Mouse (Mus musculus) lung, postnatal 0 days (tissue): ENCODE data around the gene Ttll11. TPM values are rescaled to one million over a fixed set of nuclear protein-coding genes. Genes with fewer than 3 reads are reported as not detected.
A peak's percentile ranks its signal among the peaks of the same experiment; 100 is the strongest.

Source experiments
- ATAC-seq: fragments of 200-750 bp; cut with Nextera tagmentation; 2 replicates; pipeline ENCODE4 v1.8.0; 2017; ENCODE audit warnings: moderate library complexity
- DNase-seq: peaks from one replicate; pipeline ENCODE4 v3.0.0-alpha.2; 2016; ENCODE audit warnings: low spot score
- H3K27ac ChIP-seq: fragments of 300-500 bp; sonication (generic); 2 replicates; pipeline ENCODE4 v1.5.1; 2014; ENCODE audit warnings: antibody characterized with exemption, mild to moderate bottlenecking, low read length, mixed read lengths
- H3K27me3 ChIP-seq: fragments of 300-500 bp; sonication (generic); replicated peaks from 2 replicates; pipeline ENCODE4 v1.6.1; 2014; ENCODE audit warnings: low read length, mixed read lengths; ENCODE audit not compliant: insufficient read depth
- H3K36me3 ChIP-seq: fragments of 300-500 bp; sonication (generic); 2 replicates; pipeline ENCODE4 v1.6.1; 2014; ENCODE audit warnings: low read length, mixed read lengths; ENCODE audit not compliant: insufficient read depth
- H3K4me1 ChIP-seq: fragments of 300-500 bp; sonication (generic); 2 replicates; pipeline ENCODE4 v1.6.1; 2014; ENCODE audit warnings: antibody characterized with exemption, low read depth, low read length, mixed read lengths; ENCODE audit not compliant: insufficient read depth
- H3K4me2 ChIP-seq: fragments of 300-500 bp; sonication (generic); replicated peaks from 2 replicates; pipeline ENCODE4 v1.6.1; 2014; ENCODE audit warnings: low read depth, mild to moderate bottlenecking, low read length, moderate library complexity, mixed read lengths
- H3K4me3 ChIP-seq: fragments of 300-500 bp; sonication (generic); 2 replicates; pipeline ENCODE4 v1.5.1; 2014; ENCODE audit warnings: low read depth, low read length
- H3K9ac ChIP-seq: fragments of 300-500 bp; sonication (generic); replicated peaks from 2 replicates; pipeline ENCODE4 v1.6.1; 2014; ENCODE audit warnings: low read depth, mild to moderate bottlenecking
- H3K9me3 ChIP-seq: fragments of 300-500 bp; sonication (generic); 2 replicates; pipeline ENCODE4 v1.6.1; 2016; ENCODE audit warnings: low read length, mixed read lengths
- CTCF ChIP-seq: IDR thresholded peaks from 2 replicates; pipeline ENCODE4 v1.5.1; 2016; ENCODE audit warnings: antibody characterized with exemption, mild to moderate bottlenecking
- EP300 ChIP-seq: IDR thresholded peaks from 2 replicates; pipeline ENCODE4 v1.6.1; 2016; ENCODE audit warnings: antibody characterized with exemption, mild to moderate bottlenecking, control low read depth
- WGBS: fragments of 180-500 bp; shearing (Covaris S2); extraction: QIAGEN DNeasy Blood & Tissue Kit; methylation state at CpG from one replicate; pipeline ENCODE4 v1.1.7; 2014; 5-methylcytosine and 5-hydroxymethylcytosine counted together
- polyA plus RNA-seq: library from polyadenylated mRNA; unstranded; fragments of >200 nt; fragmentation: Nextera tagmentation; extraction: Ambion mirVana; gene quantifications from 2 replicates; pipeline ENCODE4 v1.2.1, GENCODE M21; 2015

Ttll11 gene
- polyA plus RNA-seq, 1 experiment from 2014 or later: 2.1 TPM

- Histone ChIP-seq H3K4me1 (no peaks in the 10 kb centered on the region), H3K4me2 (no peak overlapping the region), H3K9ac (no peak overlapping the region), H3K27me3 (no peaks in the 10 kb centered on the region), H3K9me3 (no peaks in the 10 kb centered on the region), H3K27ac (no peak overlapping the region), H3K4me3 (no peak overlapping the region), H3K36me3 (no peaks in the 10 kb centered on the region)
- TF ChIP-seq CTCF (no peak), EP300 (no peak)
- no peak for ATAC-seq
- no peak for DNase-seq
- WGBS: 75% methylated on average over 1 of the region's 1 CpGs
Measured at GRCm38 (mm10) chr2:35911675-35912074, 68.0 kb downstream of the Ttll11 start.

DNA sequence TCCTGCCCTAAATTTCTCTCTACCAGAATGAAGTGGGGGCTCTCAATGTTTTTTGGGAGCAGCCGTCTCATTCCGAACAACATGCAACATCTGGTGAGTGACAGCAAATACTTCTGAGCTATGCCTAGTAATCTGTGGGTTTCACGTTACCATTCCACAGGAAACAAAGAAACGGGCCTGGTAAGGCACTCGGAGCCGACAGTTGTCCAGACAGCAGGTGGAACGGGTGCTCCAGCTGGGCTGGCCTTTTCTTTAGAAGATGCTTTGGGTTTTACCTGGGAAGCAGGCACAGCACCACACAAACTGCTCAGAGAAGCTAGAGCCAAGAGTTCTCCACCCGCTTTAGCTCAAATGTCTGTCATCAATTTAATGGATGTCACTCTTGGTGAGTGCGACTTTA, 69.0 kb downstream of the Ttll11 start:
- Histone ChIP-seq H3K4me2 (no peak overlapping the region), H3K27ac (no peak overlapping the region), H3K36me3 (no peaks in the 10 kb centered on the region), H3K4me1 (no peaks in the 10 kb centered on the region), H3K4me3 (no peak overlapping the region), H3K9me3 (no peaks in the 10 kb centered on the region), H3K9ac (no peak overlapping the region), H3K27me3 (no peaks in the 10 kb centered on the region)
- 50% methylated on average over 9 of the region's 9 CpGs for WGBS
- no peak for TF ChIP-seq CTCF
- no peak for TF ChIP-seq EP300
- ATAC-seq (no peak), DNase-seq (no peak)

DNA sequence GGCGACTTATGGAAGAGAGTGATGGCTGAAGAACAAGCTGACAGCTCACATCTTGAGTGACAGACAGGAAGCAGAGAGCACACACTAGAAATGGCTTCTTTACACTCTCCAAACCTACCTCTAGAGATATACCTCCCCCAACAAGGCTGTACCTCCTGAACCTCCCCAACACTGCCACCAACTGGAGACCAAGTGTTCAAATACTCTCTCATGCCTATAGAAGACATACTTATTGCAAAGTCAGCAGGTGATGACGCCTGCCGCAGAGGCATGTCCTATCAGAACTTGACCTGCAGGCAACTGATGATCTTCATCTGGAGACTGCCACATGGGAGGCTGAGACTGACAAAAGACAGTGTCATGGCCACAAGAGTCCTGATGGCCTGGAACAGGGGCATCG, 70.4 kb downstream of the Ttll11 start:
- Histone ChIP-seq H3K9ac (no peak overlapping the region), H3K27ac (no peak overlapping the region), H3K9me3 (no peaks in the 10 kb centered on the region), H3K4me2 (no peak overlapping the region), H3K27me3 (no peaks in the 10 kb centered on the region), H3K4me1 (no peaks in the 10 kb centered on the region), H3K36me3 (no peaks in the 10 kb centered on the region), H3K4me3 (no peak overlapping the region)
- TF ChIP-seq EP300: no peak
- TF ChIP-seq CTCF: no peak
- no peak for ATAC-seq
- WGBS: 88% methylated on average over 4 of the region's 4 CpGs
- no peak for DNase-seq

DNA sequence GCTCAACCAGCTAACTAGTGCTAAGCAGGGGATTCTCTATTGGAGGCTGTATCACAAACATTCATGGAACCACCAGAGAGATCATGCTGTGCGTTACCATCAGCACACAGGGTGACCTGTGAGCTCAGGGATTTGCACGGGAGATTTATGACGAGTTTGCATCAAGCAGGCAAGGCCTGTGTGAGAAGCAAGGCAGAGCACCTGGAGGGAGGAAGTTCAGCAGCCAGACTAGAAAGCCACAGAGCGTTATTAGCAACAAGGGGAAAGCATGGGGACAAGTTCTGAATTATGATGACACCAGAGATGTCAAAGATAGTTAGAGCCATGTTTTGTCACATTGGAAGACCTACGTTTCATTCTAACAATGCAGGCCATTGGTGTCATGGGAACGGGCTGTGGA, 72.1 kb downstream of the Ttll11 start:
- no peak for ATAC-seq

DNA sequence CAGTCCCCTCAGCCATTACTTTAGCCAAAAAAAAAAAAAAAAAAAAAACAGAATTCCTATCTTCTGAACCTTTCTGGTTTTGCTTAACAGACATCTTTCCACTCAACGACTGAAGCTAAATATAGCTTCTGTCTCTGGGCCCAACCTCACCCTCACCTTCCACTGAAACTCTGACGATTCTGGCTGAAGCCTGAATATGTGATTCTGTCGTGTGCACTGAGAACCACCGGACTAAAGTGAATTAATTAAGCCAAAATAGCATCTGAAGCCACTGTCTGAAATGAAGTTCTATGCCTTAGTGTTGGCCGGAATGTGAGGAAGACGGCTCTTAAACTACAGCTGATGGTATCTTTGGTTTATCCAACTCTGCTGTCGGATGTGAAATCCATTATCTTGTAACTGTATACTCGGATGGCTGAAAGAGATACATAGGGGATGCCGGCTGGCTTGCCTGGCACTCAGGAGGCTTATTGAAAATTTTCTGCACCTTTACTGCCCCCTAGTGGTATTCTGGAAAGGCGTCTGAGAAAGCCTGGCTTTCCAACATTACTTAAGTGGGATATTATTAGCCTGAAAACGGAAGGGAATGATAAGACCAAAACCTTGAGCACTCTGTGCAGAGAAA, 73.4 kb downstream of the Ttll11 start:
- TF ChIP-seq CTCF (peak; percentile 84), EP300 (peak; percentile 52; the same call in 1 of the 2 replicates)
- DNase-seq (peak; percentile 91), ATAC-seq (peak; percentile 62)
- no peaks in the 10 kb centered on the region for H3K4me1 ChIP-seq
- no peaks in the 10 kb centered on the region for H3K36me3 ChIP-seq
- no peaks in the 10 kb centered on the region for H3K9me3 ChIP-seq
- no peak overlapping the region for H3K9ac ChIP-seq
- 10% methylated on average over 11 of the region's 11 CpGs for WGBS
- no peak overlapping the region for H3K4me2 ChIP-seq
- H3K27ac ChIP-seq: no peak overlapping the region
- H3K27me3 ChIP-seq: no peaks in the 10 kb centered on the region
- no peak overlapping the region for H3K4me3 ChIP-seq

More for the DNA sequence above, 72.1 kb downstream of the Ttll11 start:
- Histone ChIP-seq H3K4me2 (no peak overlapping the region), H3K9ac (no peak overlapping the region), H3K9me3 (no peaks in the 10 kb centered on the region), H3K27me3 (no peaks in the 10 kb centered on the region), H3K27ac (no peak overlapping the region), H3K36me3 (no peaks in the 10 kb centered on the region), H3K4me3 (no peak overlapping the region), H3K4me1 (no peaks in the 10 kb centered on the region)
- 79% methylated on average over 6 of the region's 6 CpGs for WGBS
- DNase-seq: no peak
- TF ChIP-seq CTCF (no peak), EP300 (no peak)

- Histone ChIP-seq H3K4me2 (no peak overlapping the region), H3K4me1 (no peaks in the 10 kb centered on the region), H3K27ac (no peak overlapping the region), H3K9me3 (no peaks in the 10 kb centered on the region), H3K4me3 (no peak overlapping the region), H3K27me3 (no peaks in the 10 kb centered on the region), H3K36me3 (no peaks in the 10 kb centered on the region), H3K9ac (no peak overlapping the region)
- DNase-seq (peak; percentile 66), ATAC-seq (peak; percentile 85)
- TF ChIP-seq CTCF (no peak), EP300 (peak; percentile 76)
- 42% methylated on average over 2 of the region's 2 CpGs for WGBS
Measured at GRCm38 (mm10) chr2:35900845-35901244, 78.9 kb downstream of the Ttll11 start.

- DNase-seq (no peak), ATAC-seq (no peak)
- TF ChIP-seq CTCF (no peak), EP300 (no peak)
- H3K27ac ChIP-seq: no peak overlapping the region
- H3K4me1 ChIP-seq: no peaks in the 10 kb centered on the region
- H3K4me2 ChIP-seq: no peak overlapping the region
- WGBS: 95% methylated on average over 3 of the region's 3 CpGs
- H3K9ac ChIP-seq: no peak overlapping the region
- no peak overlapping the region for H3K4me3 ChIP-seq
- H3K9me3 ChIP-seq: no peaks in the 10 kb centered on the region
- no peaks in the 10 kb centered on the region for H3K27me3 ChIP-seq
- H3K36me3 ChIP-seq: no peaks in the 10 kb centered on the region
Measured at GRCm38 (mm10) chr2:35899712-35900111, 80.0 kb downstream of the Ttll11 start.
